Mouse (Mus musculus) lung, embryonic 14.5 days (tissue): ENCODE measurements around the gene Pou4f1. TPM values are rescaled to one million over a fixed set of nuclear protein-coding genes. Genes with fewer than 3 reads are reported as not detected.
A peak's percentile ranks its signal among the peaks of the same experiment; 100 is the strongest.

Source experiments
- ATAC-seq: fragments of 200-750 bp; cut with Nextera tagmentation; 2 replicates; pipeline ENCODE4 v1.8.0; 2017; ENCODE audit warnings: mild to moderate bottlenecking, moderate TSS enrichment, moderate library complexity; ENCODE audit not compliant: insufficient read depth
- DNase-seq: peaks from one replicate; pipeline ENCODE4 v3.0.0-alpha.2; 2015
- H3K27ac ChIP-seq: fragments of 300-500 bp; sonication (generic); 2 replicates; pipeline ENCODE4 v1.5.1; 2014; ENCODE audit warnings: low read depth, mild to moderate bottlenecking, moderate library complexity
- H3K27me3 ChIP-seq: fragments of 300-500 bp; sonication (generic); 2 replicates; pipeline ENCODE4 v1.6.1; 2014; ENCODE audit warnings: low read length, control low read depth; ENCODE audit not compliant: insufficient read depth
- H3K36me3 ChIP-seq: fragments of 300-500 bp; sonication (generic); 2 replicates; pipeline ENCODE4 v1.6.1; 2014; ENCODE audit warnings: control low read depth; ENCODE audit not compliant: insufficient read depth
- H3K4me1 ChIP-seq: fragments of 300-500 bp; sonication (generic); 2 replicates; pipeline ENCODE4 v1.6.1; 2014; ENCODE audit warnings: antibody characterized with exemption, control low read depth; ENCODE audit not compliant: insufficient read depth
- H3K4me2 ChIP-seq: fragments of 300-500 bp; sonication (generic); 2 replicates; pipeline ENCODE4 v1.6.1; 2014; ENCODE audit warnings: mild to moderate bottlenecking
- H3K4me3 ChIP-seq: fragments of 300-500 bp; sonication (generic); 2 replicates; pipeline ENCODE4 v1.5.1; 2014; ENCODE audit warnings: low read depth, low read length
- H3K9ac ChIP-seq: fragments of 300-500 bp; sonication (generic); 2 replicates; pipeline ENCODE4 v1.6.1; 2014
- H3K9me3 ChIP-seq: fragments of 300-500 bp; sonication (generic); 2 replicates; pipeline ENCODE4 v1.6.1; 2016; ENCODE audit warnings: low read depth, low read length, control low read depth
- CTCF ChIP-seq: IDR thresholded peaks from 2 replicates; pipeline ENCODE4 v1.5.1; 2016; ENCODE audit warnings: antibody characterized with exemption, low read depth
- WGBS: fragments of 180-500 bp; shearing (Covaris S2); extraction: QIAGEN DNeasy Blood & Tissue Kit; methylation state at CpG from one replicate; pipeline ENCODE4 v1.1.7; 2014; 5-methylcytosine and 5-hydroxymethylcytosine counted together
- polyA plus RNA-seq: library from polyadenylated mRNA; unstranded; fragments of >200 nt; fragmentation: Nextera tagmentation; extraction: Ambion mirVana; gene quantifications from 2 replicates; pipeline ENCODE4 v1.2.1, GENCODE M21; 2014

Pou4f1 gene
- polyA plus RNA-seq, 1 experiment from 2014 or later = 0.16 TPM

DNA sequence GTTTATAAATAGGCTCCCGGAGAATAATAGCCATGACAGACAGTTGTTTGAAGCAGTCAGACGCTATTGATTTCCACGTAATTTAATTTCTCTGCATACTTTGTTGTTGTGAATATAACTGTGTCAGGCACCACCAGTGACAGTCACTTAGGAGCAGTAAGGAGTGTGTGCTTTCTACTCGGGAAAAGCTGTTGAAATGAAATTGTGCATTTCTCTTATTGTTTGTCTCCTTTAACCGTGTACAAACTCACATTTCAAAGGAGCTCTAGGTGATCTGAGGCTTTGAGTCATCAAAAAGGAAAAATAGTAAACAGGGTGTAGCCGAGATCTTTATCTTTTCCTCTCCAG lies 798 bp upstream of the Pou4f1 start:
- WGBS = 11% methylated on average over 6 of the region's 6 CpGs
- DNase-seq (no peak), ATAC-seq (no peak)
- peaks cover 93% of the 10 kb centered on the region for H3K27me3 ChIP-seq
- H3K4me2 ChIP-seq = no peak overlapping the region
- no peak for TF ChIP-seq CTCF
- H3K9ac ChIP-seq = no peak overlapping the region
- peak overlapping the region; percentile 49; the same call in 1 of the 2 replicates for H3K4me3 ChIP-seq
- no peak overlapping the region for H3K27ac ChIP-seq
- no peaks in the 10 kb centered on the region for H3K9me3 ChIP-seq
- peaks cover 2% of the 10 kb centered on the region; the same call in 1 of the 2 replicates for H3K4me1 ChIP-seq
- H3K36me3 ChIP-seq = no peaks in the 10 kb centered on the region

DNA sequence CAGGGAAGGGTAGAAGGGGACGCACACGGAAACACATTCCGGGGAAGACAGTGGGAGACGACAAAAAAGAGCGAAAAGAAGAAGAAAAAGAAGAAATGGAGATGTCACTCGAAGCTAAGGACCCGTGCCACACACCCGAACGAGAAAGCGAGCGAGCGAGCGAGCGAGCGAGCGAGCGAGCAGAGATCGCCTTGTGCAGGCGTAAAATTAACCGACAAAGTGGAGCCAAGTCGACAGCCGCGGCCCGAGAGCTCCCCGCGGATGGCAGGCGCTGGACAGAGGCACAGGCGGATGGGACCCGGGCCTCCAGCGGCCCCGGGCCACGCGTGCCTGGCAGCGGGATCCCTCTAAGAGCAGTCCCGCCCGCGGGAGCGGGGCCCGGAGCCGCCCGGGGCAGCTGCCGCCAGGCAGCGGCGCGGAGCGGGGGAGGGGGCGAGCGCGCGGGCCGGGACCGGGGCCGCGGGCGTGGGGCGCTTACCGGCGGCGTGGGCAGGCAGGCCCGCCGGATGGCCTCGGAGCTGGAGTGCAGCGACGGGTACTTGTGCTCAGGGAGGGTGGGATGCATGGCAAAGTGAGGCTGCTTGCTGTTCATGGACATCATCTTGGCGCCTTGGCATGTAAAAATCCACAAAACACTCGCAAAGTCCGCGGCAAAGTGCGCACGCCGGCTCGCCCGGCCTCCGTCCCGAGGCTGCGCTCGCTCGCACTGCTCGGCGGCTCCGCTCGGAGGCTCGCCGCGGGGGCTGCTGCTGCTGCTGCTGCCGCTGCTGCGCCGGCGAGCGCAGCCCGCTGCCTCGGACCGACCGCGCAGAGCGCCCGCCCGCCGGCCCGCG lies 450 bp downstream of the Pou4f1 start:
- Histone ChIP-seq H3K4me2 (peak overlapping the region; percentile 76), H3K27me3 (peaks cover 93% of the 10 kb centered on the region), H3K9ac (no peak overlapping the region; the same call in 1 of the 2 replicates), H3K4me3 (peak overlapping the region; percentile 49), H3K27ac (no peak overlapping the region), H3K9me3 (no peaks in the 10 kb centered on the region), H3K4me1 (no peaks in the 10 kb centered on the region; the same call in 1 of the 2 replicates), H3K36me3 (no peaks in the 10 kb centered on the region)
- under 1% methylated on average over 94 of the region's 101 CpGs for WGBS
- DNase-seq (peak; percentile 50), ATAC-seq (peak; percentile 15; the same call in 1 of the 2 replicates)
- no peak for TF ChIP-seq CTCF

DNA sequence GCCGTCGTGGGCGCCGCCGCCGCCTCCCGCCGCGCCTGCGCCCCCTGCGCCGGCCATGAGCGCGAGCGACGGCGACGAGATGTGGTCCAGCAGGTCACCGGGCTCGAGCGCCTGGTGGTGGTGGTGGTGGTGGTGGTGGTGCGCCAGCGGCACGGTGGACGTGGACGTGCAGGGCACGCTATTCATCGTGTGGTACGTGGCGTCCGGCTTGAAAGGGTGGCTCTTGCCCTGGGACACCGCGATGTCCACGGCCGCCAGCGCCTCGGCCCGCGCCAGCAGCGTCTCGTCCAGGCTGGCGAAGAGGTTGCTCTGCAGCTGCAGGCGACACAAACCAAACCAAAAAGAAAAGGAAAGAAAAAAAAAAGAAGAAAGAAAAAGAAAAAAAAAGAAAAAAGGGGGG lies 1.2 kb downstream of the Pou4f1 start:
- Histone ChIP-seq H3K4me2 (peak overlapping the region; percentile 54), H3K4me1 (no peaks in the 10 kb centered on the region; the same call in 1 of the 2 replicates), H3K27me3 (peaks cover 91% of the 10 kb centered on the region), H3K4me3 (0 out of 2 replicates have a peak overlapping the region, but pooled peaks have one; percentile 14), H3K36me3 (no peaks in the 10 kb centered on the region), H3K9me3 (no peaks in the 10 kb centered on the region), H3K9ac (no peak overlapping the region), H3K27ac (no peak overlapping the region)
- no peak for TF ChIP-seq CTCF
- DNase-seq (no peak), ATAC-seq (no peak)
- under 1% methylated on average over 26 of the region's 43 CpGs for WGBS

DNA sequence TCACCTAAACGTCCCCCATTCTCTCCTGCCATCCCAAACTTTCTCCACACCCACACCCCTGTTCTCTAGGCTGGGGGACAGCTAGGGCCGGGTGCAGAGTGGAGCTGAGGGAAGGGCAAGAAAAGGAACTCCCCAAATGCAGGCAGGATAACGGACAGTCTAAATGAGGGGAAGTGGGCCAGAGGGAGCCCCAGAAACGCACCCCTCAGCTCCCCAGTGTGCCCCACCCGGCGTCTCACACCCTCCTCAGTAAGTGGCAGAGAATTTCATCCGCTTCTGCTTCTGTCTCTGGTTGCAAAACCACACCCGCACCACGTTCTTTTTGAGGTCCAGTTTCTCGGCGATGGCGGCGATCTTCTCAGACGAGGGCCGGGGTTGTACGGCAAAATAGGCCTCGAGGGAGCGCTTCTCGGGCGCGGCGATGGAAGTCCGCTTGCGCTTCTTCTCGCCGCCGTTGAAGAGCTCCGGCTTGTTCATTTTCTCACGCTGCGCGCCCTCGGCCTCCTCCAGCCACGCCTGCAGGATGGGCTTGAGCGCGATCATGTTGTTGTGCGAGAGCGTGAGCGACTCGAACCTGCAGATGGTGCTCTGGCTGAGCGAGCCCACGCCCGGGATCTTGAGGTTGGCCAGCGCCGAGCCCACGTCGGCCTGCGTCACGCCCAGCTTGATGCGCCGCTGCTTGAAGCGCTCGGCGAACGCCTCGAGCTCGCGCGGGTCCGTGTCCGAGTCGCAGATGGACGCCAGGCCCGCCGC lies 2.1 kb downstream of the Pou4f1 start:
- Histone ChIP-seq H3K4me3 (peak overlapping the region; percentile 22; the same call in 1 of the 2 replicates), H3K27me3 (peaks cover 91% of the 10 kb centered on the region), H3K9me3 (no peaks in the 10 kb centered on the region), H3K36me3 (no peaks in the 10 kb centered on the region), H3K9ac (no peak overlapping the region), H3K4me1 (no peaks in the 10 kb centered on the region; the same call in 1 of the 2 replicates), H3K4me2 (peak overlapping the region; percentile 54), H3K27ac (no peak overlapping the region)
- no peak for TF ChIP-seq CTCF
- ATAC-seq = no peak
- WGBS = under 1% methylated on average over 64 of the region's 64 CpGs
- DNase-seq = peak; percentile 56

DNA sequence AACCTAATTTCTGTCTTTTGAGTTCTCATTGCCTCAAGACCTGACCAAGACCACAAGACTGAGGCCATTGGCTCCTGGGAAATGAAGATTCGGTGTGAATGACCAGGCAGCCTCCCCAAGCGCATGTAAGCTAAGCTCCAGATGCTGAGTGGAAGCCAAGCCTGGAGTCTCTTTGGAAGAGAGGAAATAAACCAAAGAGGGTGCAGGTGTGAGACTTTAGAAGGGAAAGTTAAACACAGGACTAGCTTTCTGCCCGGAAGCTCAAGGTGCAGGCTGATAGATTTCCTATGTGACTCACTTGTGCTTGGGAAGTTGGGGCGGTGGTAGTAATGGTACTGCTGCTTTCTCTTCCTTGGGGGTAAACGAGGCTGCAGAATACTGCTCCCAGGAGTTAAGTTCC lies 3.0 kb downstream of the Pou4f1 start:
- H3K4me2 ChIP-seq = no peak overlapping the region
- no peak for ATAC-seq
- WGBS = 1% methylated on average over 5 of the region's 5 CpGs
- no peak for TF ChIP-seq CTCF
- peaks cover 91% of the 10 kb centered on the region for H3K27me3 ChIP-seq
- DNase-seq = no peak
- no peaks in the 10 kb centered on the region; the same call in 1 of the 2 replicates for H3K4me1 ChIP-seq
- no peak overlapping the region for H3K9ac ChIP-seq
- no peak overlapping the region for H3K27ac ChIP-seq
- no peaks in the 10 kb centered on the region for H3K9me3 ChIP-seq
- no peak overlapping the region for H3K4me3 ChIP-seq
- H3K36me3 ChIP-seq = no peaks in the 10 kb centered on the region

DNA sequence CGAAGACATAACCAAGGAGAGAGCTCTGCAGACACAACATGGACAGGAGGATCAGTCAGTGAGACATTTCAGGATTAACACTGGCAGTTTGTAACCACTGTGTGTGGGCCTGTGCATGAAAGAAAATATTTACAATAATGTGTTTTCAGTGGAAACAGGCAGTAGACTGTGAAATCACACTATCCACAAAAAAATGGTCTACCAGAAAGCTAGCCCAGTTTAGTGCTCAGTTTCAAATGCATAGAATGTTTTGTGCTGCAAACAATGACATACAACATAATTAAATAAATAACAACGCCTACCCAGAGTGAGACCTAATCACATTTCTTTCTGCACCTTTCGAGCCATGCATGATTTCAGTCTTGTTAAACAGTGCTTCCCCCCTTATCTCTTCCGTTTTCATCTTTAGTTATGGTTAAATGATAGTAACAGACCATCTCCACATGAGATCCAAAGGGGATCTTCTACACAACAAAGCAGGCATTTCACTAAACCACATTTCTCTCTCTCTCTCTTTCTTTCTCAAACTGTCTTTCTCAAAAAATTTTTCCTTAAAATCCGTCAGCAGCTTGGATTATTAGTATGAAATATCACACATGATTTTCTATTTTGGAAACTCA lies 4.1 kb downstream of the Pou4f1 start:
- 5% methylated on average over 5 of the region's 5 CpGs for WGBS
- no peak overlapping the region for H3K9ac ChIP-seq

More for the DNA sequence above, 4.1 kb downstream of the Pou4f1 start:
- Histone ChIP-seq H3K36me3 (no peaks in the 10 kb centered on the region), H3K9me3 (no peaks in the 10 kb centered on the region), H3K27ac (no peak overlapping the region), H3K4me3 (no peak overlapping the region), H3K4me1 (no peaks in the 10 kb centered on the region; the same call in 1 of the 2 replicates), H3K27me3 (peaks cover 90% of the 10 kb centered on the region), H3K4me2 (no peak overlapping the region)
- ATAC-seq (no peak), DNase-seq (no peak)
- TF ChIP-seq CTCF = no peak
